Mouse (Mus musculus) E14TG2a.4 (cell line): ENCODE results near the gene Nfe2l1.

Experiments used
- H3K27me3 ChIP-seq: 2 replicates; pipeline ENCODE4 v1.6.1; 2014; ENCODE audit warnings: low read length, control low read depth; ENCODE audit not compliant: insufficient read depth
- H3K36me3 ChIP-seq: 2 replicates; pipeline ENCODE4 v1.6.1; 2014; ENCODE audit warnings: low read length, control low read depth; ENCODE audit not compliant: insufficient read depth
- H3K4me1 ChIP-seq: replicated peaks from 2 replicates; pipeline ENCODE4 v1.6.1; 2014; ENCODE audit warnings: low read depth, low read length, control low read depth
- H3K4me3 ChIP-seq: replicated peaks from 2 replicates; pipeline ENCODE4 v1.5.1; 2014; ENCODE audit warnings: mild to moderate bottlenecking, low read length
- H3K9me3 ChIP-seq: 2 replicates; pipeline ENCODE4 v1.6.1; 2014; ENCODE audit warnings: low read length, control low read depth
- CTCF ChIP-seq: conservative IDR thresholded peaks from 2 replicates; pipeline ENCODE4 v1.5.1; 2014; ENCODE audit warnings: low read length
- NANOG ChIP-seq: IDR thresholded peaks from 2 replicates; pipeline ENCODE4 v1.6.1; 2014; ENCODE audit warnings: borderline replicate concordance, low read length, mixed read lengths
- POU5F1 ChIP-seq: IDR thresholded peaks from 2 replicates; pipeline ENCODE4 v1.6.1; 2014; ENCODE audit warnings: low read length, borderline replicate concordance

Nfe2l1 gene

DNA sequence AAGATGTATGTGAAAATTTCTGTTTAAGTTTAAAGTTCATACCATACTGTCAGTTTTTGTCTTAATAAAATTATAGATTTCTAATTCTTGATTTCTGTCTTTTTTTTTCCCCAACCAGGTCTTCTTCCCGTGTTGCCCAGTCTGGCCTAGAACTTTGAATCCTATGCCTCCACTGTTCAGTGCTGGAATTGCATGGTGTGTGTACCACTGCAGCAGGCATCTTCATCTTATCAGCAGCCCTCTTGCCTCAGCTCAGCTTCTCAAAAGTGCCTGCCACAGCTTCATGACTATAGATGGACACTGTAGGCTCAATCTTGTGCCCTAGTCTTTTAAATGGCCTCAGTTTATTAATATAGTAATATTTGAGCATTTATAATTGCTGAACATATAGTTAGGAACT lies 21.7 kb downstream of the Nfe2l1 start:
- H3K4me3 ChIP-seq = no peak overlapping the region
- H3K9me3 ChIP-seq = no peaks in the 10 kb centered on the region
- no peaks in the 10 kb centered on the region for H3K27me3 ChIP-seq
- peak; percentile 34 for TF ChIP-seq CTCF
- no peak for TF ChIP-seq NANOG
- H3K4me1 ChIP-seq = peaks cover 67% of the 10 kb centered on the region
- peaks cover 100% of the 10 kb centered on the region for H3K36me3 ChIP-seq

DNA sequence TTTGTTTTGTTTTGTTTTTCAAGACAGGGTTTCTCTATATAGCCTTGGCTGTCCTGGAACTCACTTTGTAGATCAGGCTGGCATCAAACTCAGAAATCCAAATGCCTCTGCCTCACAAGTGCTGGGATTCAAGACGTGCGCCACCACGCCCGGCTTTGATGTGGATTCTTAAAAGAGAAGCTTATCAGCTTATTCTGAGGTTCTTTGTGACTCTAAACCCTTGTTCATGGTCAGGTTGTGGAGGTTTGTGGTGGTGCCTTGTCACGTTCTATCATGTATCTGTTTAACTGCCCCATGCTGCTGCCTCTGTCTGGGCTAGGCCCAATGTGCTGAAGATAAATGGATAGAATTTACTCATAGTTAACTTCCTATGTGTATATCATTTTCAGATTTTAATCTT lies 24.2 kb downstream of the Nfe2l1 start:
- Histone ChIP-seq H3K36me3 (peaks cover 100% of the 10 kb centered on the region), H3K4me3 (no peak overlapping the region), H3K27me3 (no peaks in the 10 kb centered on the region), H3K9me3 (no peaks in the 10 kb centered on the region), H3K4me1 (peaks cover 79% of the 10 kb centered on the region)
- TF ChIP-seq NANOG (no peak), POU5F1 (no peak), CTCF (no peak)

DNA sequence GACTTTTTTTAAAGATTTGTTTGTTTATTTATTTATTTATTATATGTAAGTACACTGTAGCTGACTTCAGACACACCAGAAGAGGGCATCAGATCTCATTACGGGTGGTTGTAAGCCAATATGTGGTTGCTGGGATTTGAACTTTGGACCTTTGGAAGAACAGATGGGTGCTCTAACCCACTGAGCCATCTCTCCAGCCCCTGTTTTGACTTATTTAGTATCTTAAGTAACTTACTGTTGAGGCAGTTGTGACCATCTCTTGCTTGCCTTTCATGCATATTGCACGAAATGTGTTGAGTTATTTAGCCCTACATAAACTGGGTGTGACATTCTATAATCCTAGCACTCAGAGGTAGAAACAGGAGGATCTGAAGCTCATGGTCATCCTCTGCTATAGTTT lies 30.3 kb downstream of the Nfe2l1 start:
- no peaks in the 10 kb centered on the region for H3K9me3 ChIP-seq
- TF ChIP-seq POU5F1 = no peak
- TF ChIP-seq NANOG = no peak
- no peak overlapping the region for H3K4me3 ChIP-seq
- peaks cover 88% of the 10 kb centered on the region for H3K4me1 ChIP-seq
- no peaks in the 10 kb centered on the region for H3K27me3 ChIP-seq
- H3K36me3 ChIP-seq = peaks cover 88% of the 10 kb centered on the region

DNA sequence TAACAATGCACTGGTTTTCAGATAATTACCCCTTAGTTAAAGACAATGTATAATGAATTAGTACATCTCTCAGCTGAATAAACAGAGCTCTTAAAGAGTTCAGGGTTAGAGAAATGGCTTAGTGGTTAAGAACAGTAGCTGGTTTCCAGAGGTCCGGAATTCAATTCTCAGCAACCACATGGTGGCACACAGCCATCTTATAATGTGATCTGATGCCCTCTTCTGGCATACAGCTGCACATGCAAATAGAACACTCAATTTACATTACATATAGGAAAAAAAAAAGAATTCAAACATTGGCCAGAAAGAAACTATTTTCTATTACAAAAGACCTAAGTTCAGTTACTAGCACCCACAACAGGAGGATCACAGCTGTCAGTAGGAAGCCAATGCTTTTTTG lies 33.2 kb downstream of the Nfe2l1 start:
- peaks cover 86% of the 10 kb centered on the region for H3K36me3 ChIP-seq
- peaks cover 88% of the 10 kb centered on the region for H3K4me1 ChIP-seq
- 0 out of 2 replicates have a peak, but pooled peaks have one; percentile 3 for TF ChIP-seq CTCF
- no peak for TF ChIP-seq NANOG
- no peak for TF ChIP-seq POU5F1
- no peaks in the 10 kb centered on the region for H3K27me3 ChIP-seq
- 0 out of 2 replicates have a peak overlapping the region, but pooled peaks have one; percentile 64 for H3K4me3 ChIP-seq
- H3K9me3 ChIP-seq = no peaks in the 10 kb centered on the region

DNA sequence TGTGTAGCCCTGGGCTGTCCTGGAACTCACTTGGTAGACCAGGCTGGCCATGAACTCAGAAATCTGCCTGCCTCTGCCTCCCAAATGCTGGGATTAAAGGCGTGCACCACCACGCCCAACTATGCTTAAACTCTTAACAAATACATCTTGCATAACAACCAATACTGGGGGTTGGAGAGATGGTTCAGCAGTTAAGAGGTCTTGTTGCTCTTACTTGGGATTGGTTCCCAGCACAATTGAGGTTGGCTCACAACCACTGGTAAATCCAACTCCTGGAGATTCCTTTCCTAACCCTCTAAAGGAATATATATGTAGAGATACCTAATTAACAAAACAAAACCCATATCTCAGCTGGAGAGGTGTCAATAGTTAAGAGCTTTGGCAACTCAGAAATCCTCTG lies 33.7 kb downstream of the Nfe2l1 start:
- H3K4me3 ChIP-seq = peak overlapping the region; percentile 64; the same call in 1 of the 2 replicates
- no peaks in the 10 kb centered on the region for H3K9me3 ChIP-seq
- TF ChIP-seq POU5F1 (no peak), NANOG (peak; percentile 55; the same call in 1 of the 2 replicates)

DNA sequence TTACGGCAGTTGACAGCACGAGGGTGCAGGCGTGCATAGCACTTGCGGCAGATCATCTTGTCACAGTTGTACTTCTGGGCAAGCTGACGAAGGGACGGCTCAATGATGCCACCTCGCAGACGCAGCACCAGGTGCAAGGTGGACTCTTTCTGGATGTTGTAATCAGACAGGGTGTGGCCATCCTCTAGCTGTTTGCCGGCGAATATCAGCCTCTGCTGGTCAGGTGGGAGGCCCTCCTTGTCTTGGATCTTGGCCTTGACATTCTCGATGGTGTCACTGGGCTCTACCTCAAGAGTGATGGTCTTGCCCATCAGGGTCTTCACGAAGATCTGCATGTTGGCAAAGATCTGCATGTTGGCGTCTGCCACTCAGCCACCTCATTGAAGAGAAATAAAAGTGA lies 34.3 kb downstream of the Nfe2l1 start:
- Histone ChIP-seq H3K36me3 (peaks cover 82% of the 10 kb centered on the region), H3K9me3 (no peaks in the 10 kb centered on the region), H3K4me1 (peaks cover 86% of the 10 kb centered on the region), H3K27me3 (no peaks in the 10 kb centered on the region), H3K4me3 (peak overlapping the region; percentile 64)
- TF ChIP-seq CTCF = no peak
- TF ChIP-seq NANOG = no peak
- no peak for TF ChIP-seq POU5F1

More for the DNA sequence above, 33.7 kb downstream of the Nfe2l1 start:
- Histone ChIP-seq H3K4me1 (peaks cover 90% of the 10 kb centered on the region), H3K27me3 (no peaks in the 10 kb centered on the region), H3K36me3 (peaks cover 86% of the 10 kb centered on the region)

DNA sequence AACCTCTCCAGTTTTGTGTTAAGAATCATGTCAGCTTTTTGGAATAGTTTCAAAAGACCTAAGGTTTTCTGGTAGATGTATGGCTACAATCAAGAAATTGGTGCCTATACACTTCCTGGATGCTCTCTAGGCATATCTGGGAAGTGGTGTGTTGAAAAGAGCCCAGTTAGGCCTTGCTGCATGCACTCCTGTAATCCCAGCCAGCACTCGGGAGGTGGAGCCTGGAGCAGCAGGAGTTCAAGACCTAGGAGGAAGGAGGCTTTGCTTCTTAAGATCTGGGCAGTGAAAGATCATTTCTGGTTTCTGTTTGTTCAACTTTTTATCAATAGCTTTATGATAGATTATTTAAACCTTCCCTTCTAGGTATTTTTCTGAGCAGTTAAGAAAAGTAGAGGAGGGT lies 39.1 kb downstream of the Nfe2l1 start:
- Histone ChIP-seq H3K27me3 (no peaks in the 10 kb centered on the region), H3K36me3 (peaks cover 41% of the 10 kb centered on the region), H3K9me3 (no peaks in the 10 kb centered on the region), H3K4me3 (peak overlapping the region; percentile 93), H3K4me1 (peaks cover 78% of the 10 kb centered on the region)
- TF ChIP-seq CTCF (no peak), NANOG (no peak), POU5F1 (no peak)

DNA sequence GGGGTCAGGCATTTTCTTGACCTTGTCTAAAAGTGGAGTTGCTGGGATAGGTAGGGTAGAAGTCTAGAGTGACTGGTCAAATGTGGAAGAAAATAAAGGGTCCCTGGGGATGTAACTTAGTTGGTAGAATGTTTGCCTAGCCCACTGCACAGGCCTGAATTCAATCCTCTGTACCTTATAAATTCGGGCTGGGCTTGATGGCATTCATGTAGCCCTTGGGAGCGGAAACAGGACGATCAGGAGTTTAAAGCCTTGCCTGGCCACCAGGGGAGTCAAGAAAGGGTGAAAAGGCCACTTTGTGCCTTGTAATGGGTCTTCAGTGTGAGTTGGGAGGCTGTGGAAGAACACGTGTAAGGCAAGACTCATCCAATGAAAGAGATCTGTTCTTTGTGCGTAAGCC lies 39.8 kb downstream of the Nfe2l1 start:
- Histone ChIP-seq H3K4me1 (peaks cover 78% of the 10 kb centered on the region), H3K27me3 (no peaks in the 10 kb centered on the region), H3K9me3 (no peaks in the 10 kb centered on the region), H3K4me3 (peak overlapping the region; percentile 93), H3K36me3 (peaks cover 35% of the 10 kb centered on the region)
- peak; percentile 64; the same call in 1 of the 2 replicates for TF ChIP-seq NANOG
- TF ChIP-seq POU5F1 = no peak
